Mouse (Mus musculus): ENCODE results near the gene Coq10b. TPM values are rescaled to one million over a fixed set of nuclear protein-coding genes. Genes with fewer than 3 reads are reported as not detected.
A peak's percentile ranks its signal among the peaks of the same experiment; 100 is the strongest.

Gene Coq10b
- polyA plus RNA-seq, 1 experiment from 2014 or later, result 17.6 TPM

GRCm38 (mm10) chr1:55087401-55087904 is 34.9 kb downstream of the Coq10b start:
- Histone ChIP-seq H3K27ac (peak overlapping the region; percentile 96), H3K27me3 (no peaks in the 10 kb centered on the region), H3K9me3 (replicated peaks) (no peaks in the 10 kb centered on the region), H3K9ac (peak overlapping the region; percentile 98), H3K4me2 (peak overlapping the region; percentile 98), H3K36me3 (peaks cover 57% of the 10 kb centered on the region), H3K4me3 (replicated peaks) (peak overlapping the region; percentile 94), H3K4me1 (replicated peaks) (peaks cover 76% of the 10 kb centered on the region)
- peak; percentile 43 for ATAC-seq (ENCODE audit: low read depth)
- under 1% methylated on average over 50 of the region's 57 CpGs for WGBS (ENCODE audit: insufficient replicate concordance)
- DNase-seq, result no peak

GRCm38 (mm10) chr1:55087932-55088610 is 35.5 kb downstream of the Coq10b start, which contains the start of the genes Hspe1 and Hspd1:
Hspe1 (plus strand) TSS chr1:55088132.
Hspd1 (minus strand) TSS chr1:55088243.
- Histone ChIP-seq H3K4me3 (replicated peaks) (peak within 1 kb of the TSS; percentile 94), H3K27me3 (no peaks in the 10 kb centered on the region), H3K4me1 (replicated peaks) (peaks cover 79% of the 10 kb centered on the region), H3K9ac (peak within 1 kb of the TSS; percentile 98), H3K4me2 (peak within 1 kb of the TSS; percentile 98), H3K36me3 (peaks cover 55% of the 10 kb centered on the region), H3K9me3 (replicated peaks) (no peaks in the 10 kb centered on the region), H3K27ac (peak within 1 kb of the TSS; percentile 96)
- ATAC-seq (ENCODE audit: low read depth), result peak; percentile 89
- peak; percentile 96 for DNase-seq
- under 1% methylated on average over 69 of the region's 76 CpGs for WGBS (ENCODE audit: insufficient replicate concordance)

- ATAC-seq (ENCODE audit: low read depth), result no peak
- Histone ChIP-seq H3K4me1 (replicated peaks) (peaks cover 76% of the 10 kb centered on the region), H3K27ac (peak overlapping the region; percentile 96), H3K9me3 (replicated peaks) (no peaks in the 10 kb centered on the region), H3K9ac (peak overlapping the region; percentile 98), H3K27me3 (no peaks in the 10 kb centered on the region), H3K36me3 (peaks cover 54% of the 10 kb centered on the region), H3K4me3 (replicated peaks) (peak overlapping the region; percentile 94), H3K4me2 (peak overlapping the region; percentile 98)
- WGBS (ENCODE audit: insufficient replicate concordance), result 2% methylated on average over 16 of the region's 16 CpGs
- no peak for DNase-seq
These were observed 36.3 kb downstream of the Coq10b start for GRCm38 (mm10) chr1:55088611-55089497.

- Histone ChIP-seq H3K9ac (peak overlapping the region; percentile 98), H3K4me1 (replicated peaks) (peaks cover 69% of the 10 kb centered on the region), H3K27ac (peak overlapping the region; percentile 75), H3K9me3 (replicated peaks) (no peaks in the 10 kb centered on the region), H3K36me3 (peaks cover 48% of the 10 kb centered on the region), H3K27me3 (no peaks in the 10 kb centered on the region), H3K4me3 (replicated peaks) (peak overlapping the region; percentile 94), H3K4me2 (peak overlapping the region; percentile 98)
- WGBS (ENCODE audit: insufficient replicate concordance), result 51% methylated on average over 5 of the region's 5 CpGs
- DNase-seq (no peak), ATAC-seq (ENCODE audit: low read depth) (no peak)
These were observed 37.0 kb downstream of the Coq10b start for GRCm38 (mm10) chr1:55089498-55090064.

- Histone ChIP-seq H3K4me1 (replicated peaks) (peaks cover 45% of the 10 kb centered on the region), H3K9me3 (replicated peaks) (no peaks in the 10 kb centered on the region), H3K36me3 (peaks cover 34% of the 10 kb centered on the region), H3K27ac (peak overlapping the region; percentile 58), H3K27me3 (no peaks in the 10 kb centered on the region), H3K4me2 (no peak overlapping the region), H3K9ac (no peak overlapping the region; the same call in 1 of the 2 replicates), H3K4me3 (replicated peaks) (no peak overlapping the region)
- DNase-seq, result no peak
- no peak for ATAC-seq (ENCODE audit: low read depth)
- 69% methylated on average over 2 of the region's 2 CpGs for WGBS (ENCODE audit: insufficient replicate concordance)
These were observed 39.5 kb downstream of the Coq10b start for GRCm38 (mm10) chr1:55092056-55092455.

GRCm38 (mm10) chr1:55092469-55092868 is 39.9 kb downstream of the Coq10b start:
- ATAC-seq (ENCODE audit: low read depth), result no peak
- peak overlapping the region; percentile 58; the same call in 1 of the 2 replicates for H3K27ac ChIP-seq

GRCm38 (mm10) chr1:55106919-55107585 is 54.5 kb downstream of the Coq10b start:
- no peaks in the 10 kb centered on the region for H3K27me3 ChIP-seq
- H3K4me3 ChIP-seq (replicated peaks), result no peak overlapping the region
- 49% methylated on average over 9 of the region's 9 CpGs for WGBS (ENCODE audit: insufficient replicate concordance)
- H3K4me2 ChIP-seq, result peak overlapping the region; percentile 4; the same call in 1 of the 2 replicates
- H3K27ac ChIP-seq, result no peak overlapping the region
- no peaks in the 10 kb centered on the region for H3K9me3 ChIP-seq (replicated peaks)
- no peaks in the 10 kb centered on the region for H3K36me3 ChIP-seq
- no peak for DNase-seq
- H3K9ac ChIP-seq, result 0 out of 2 replicates have a peak overlapping the region, but pooled peaks have one; percentile 12
- peaks cover 19% of the 10 kb centered on the region for H3K4me1 ChIP-seq (replicated peaks)
- ATAC-seq (ENCODE audit: low read depth), result peak; percentile 91

More at GRCm38 (mm10) chr1:55092469-55092868, 39.9 kb downstream of the Coq10b start:
- Histone ChIP-seq H3K36me3 (peaks cover 34% of the 10 kb centered on the region), H3K27me3 (no peaks in the 10 kb centered on the region), H3K9ac (no peak overlapping the region), H3K4me2 (no peak overlapping the region), H3K9me3 (replicated peaks) (no peaks in the 10 kb centered on the region), H3K4me1 (replicated peaks) (peaks cover 45% of the 10 kb centered on the region), H3K4me3 (replicated peaks) (no peak overlapping the region)
- DNase-seq, result no peak
- WGBS (ENCODE audit: insufficient replicate concordance), result 38% methylated on average over 1 of the region's 1 CpGs

- H3K4me1 ChIP-seq (replicated peaks), result peaks cover 19% of the 10 kb centered on the region
- no peak for ATAC-seq (ENCODE audit: low read depth)
- no peaks in the 10 kb centered on the region for H3K27me3 ChIP-seq
- H3K36me3 ChIP-seq, result no peaks in the 10 kb centered on the region
- no peak overlapping the region for H3K27ac ChIP-seq
- no peak overlapping the region for H3K4me3 ChIP-seq (replicated peaks)
- H3K9me3 ChIP-seq (replicated peaks), result no peaks in the 10 kb centered on the region
- H3K9ac ChIP-seq, result no peak overlapping the region
- H3K4me2 ChIP-seq, result no peak overlapping the region
- 77% methylated on average over 1 of the region's 1 CpGs for WGBS (ENCODE audit: insufficient replicate concordance)
- DNase-seq, result no peak
These were observed 55.1 kb downstream of the Coq10b start for GRCm38 (mm10) chr1:55107644-55108043.

GRCm38 (mm10) chr1:55108473-55108872 is 55.9 kb downstream of the Coq10b start:
- Histone ChIP-seq H3K27me3 (no peaks in the 10 kb centered on the region), H3K36me3 (no peaks in the 10 kb centered on the region), H3K27ac (no peak overlapping the region), H3K9me3 (replicated peaks) (no peaks in the 10 kb centered on the region), H3K4me2 (no peak overlapping the region), H3K4me3 (replicated peaks) (no peak overlapping the region), H3K9ac (no peak overlapping the region), H3K4me1 (replicated peaks) (peaks cover 19% of the 10 kb centered on the region)
- WGBS (ENCODE audit: insufficient replicate concordance), result 46% methylated on average over 2 of the region's 2 CpGs
- ATAC-seq (ENCODE audit: low read depth), result no peak
- no peak for DNase-seq

GRCm38 (mm10) chr1:55109066-55109766 is 56.6 kb downstream of the Coq10b start:
- WGBS (ENCODE audit: insufficient replicate concordance), result 76% methylated on average over 4 of the region's 4 CpGs
- Histone ChIP-seq H3K4me3 (replicated peaks) (no peak overlapping the region), H3K9ac (no peak overlapping the region), H3K9me3 (replicated peaks) (no peaks in the 10 kb centered on the region), H3K4me2 (no peak overlapping the region), H3K36me3 (no peaks in the 10 kb centered on the region), H3K4me1 (replicated peaks) (peaks cover 19% of the 10 kb centered on the region), H3K27me3 (no peaks in the 10 kb centered on the region), H3K27ac (no peak overlapping the region)
- ATAC-seq (ENCODE audit: low read depth) (no peak), DNase-seq (no peak)

Measured in liver, embryonic 13.5 days (tissue).